In the genomic region with DNA sequence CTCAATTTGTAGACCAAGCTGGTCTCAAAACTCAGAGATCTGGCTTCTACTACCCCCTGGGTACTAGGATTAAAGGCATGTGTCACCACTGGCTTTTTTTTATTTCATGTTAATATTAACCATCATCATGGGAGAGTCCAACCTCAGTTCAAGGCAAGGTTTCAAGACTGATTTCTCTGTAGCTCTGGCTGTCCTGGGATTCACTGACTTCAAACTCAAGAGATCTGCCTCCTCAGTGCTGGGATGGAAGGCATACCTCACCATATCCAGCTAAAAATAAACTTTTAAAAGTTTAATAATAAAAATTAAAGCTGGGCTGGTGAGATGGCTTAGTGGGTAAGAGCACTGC, we compare ENCODE assay signal across 29 mouse cellular contexts. TPM values are rescaled to one million over a fixed set of nuclear protein-coding genes. Genes with fewer than 3 reads are reported as not detected.
DNase-seq lines count a peak whose midpoint lies in the region; ATAC-seq and TF ChIP-seq lines count a peak whose summit lies in the region.
"Had no signal": no experiment of that assay in that cellular context is flagged by ENCODE, and none has a peak within 500 bp of the region (broad histone marks: within the 10 kb centered on the region; RNA-seq: fewer than 3 reads in every experiment).

No protein-coding gene starts in this region.

- 0 out of 2 replicates have a peak, but pooled peaks have one; percentile 13 for ATAC-seq in common myeloid progenitor, adult 5-6 weeks (replicated peaks; ENCODE audit: low read depth, poor library complexity, severe bottlenecking)
- peak; percentile 14; the same call in 1 of the 2 replicates for ATAC-seq in megakaryocyte progenitor cell, adult 5-6 weeks (replicated peaks; ENCODE audit: poor library complexity)
- no peak for ATAC-seq in midbrain, embryonic 16.5 days
- ATAC-seq: forebrain, embryonic 14.5 days had no signal

- no peak for TF ChIP-seq POLR2A in kidney, adult 2 months (IDR thresholded peaks at IDR 0.05; ENCODE audit: low read depth, low read length)
- no peak for TF ChIP-seq POLR2A in CH12.LX (IDR thresholded peaks at IDR 0.05; ENCODE audit: low read depth, low read length)

- no peak overlapping the region for H3K27ac ChIP-seq in kidney, adult 2 months (ENCODE audit: insufficient read depth, low read depth, low read length)
- no peak overlapping the region for H3K27ac ChIP-seq in CH12.LX (ENCODE audit: insufficient read depth, low read depth)
- no peak overlapping the region for H3K27ac ChIP-seq in midbrain, embryonic 16.5 days (ENCODE audit: low read length)
- H3K27ac ChIP-seq: embryonic facial prominence, embryonic 10.5 days; embryonic facial prominence, embryonic 15.5 days; hindbrain, embryonic 13.5 days; kidney, postnatal 0 days; limb, embryonic 15.5 days; neural tube, embryonic 15.5 days had no signal

- H3K27me3 ChIP-seq in kidney, adult 2 months (replicated peaks; ENCODE audit: control insufficient read depth, insufficient read depth, low read length): no peaks in the 10 kb centered on the region
- H3K27me3 ChIP-seq in CH12.LX (replicated peaks): no peaks in the 10 kb centered on the region
- H3K27me3 ChIP-seq in midbrain, embryonic 16.5 days (ENCODE audit: control insufficient read depth, insufficient read depth, low read depth, low read length): no peaks in the 10 kb centered on the region
- H3K27me3 ChIP-seq: embryonic facial prominence, embryonic 15.5 days; hindbrain, embryonic 13.5 days; limb, embryonic 15.5 days; neural tube, embryonic 15.5 days had no signal

- intact Hi-C loops in heart, postnatal 10 days (cut with DNase I): no loop called here

- no peak overlapping the region for H3K9ac ChIP-seq in CH12.LX (ENCODE audit: insufficient read depth, low read depth)
- H3K9ac ChIP-seq in midbrain, embryonic 16.5 days (ENCODE audit: low read depth, low read length): no peak overlapping the region
- H3K9ac ChIP-seq: embryonic facial prominence, embryonic 15.5 days; hindbrain, embryonic 13.5 days; limb, embryonic 15.5 days; neural tube, embryonic 15.5 days had no signal

- H3K79me2 ChIP-seq in CH12.LX (replicated peaks; ENCODE audit: control insufficient read depth, extremely low read depth, insufficient read depth, poor library complexity, severe bottlenecking): peaks cover 5% of the 10 kb centered on the region; the same call in 1 of the 2 replicates

- no peak for TF ChIP-seq CTCF in kidney, adult 2 months (conservative IDR thresholded peaks at IDR 0.05; ENCODE audit: insufficient read depth, insufficient read length, low read depth, low read length)
- no peak for TF ChIP-seq CTCF in CH12.LX (conservative IDR thresholded peaks at IDR 0.05 in 1 of 2, IDR thresholded peaks at IDR 0.05 in 1 of 2; ENCODE audit: low read depth in 2 of 2, low read length in 2 of 2)

- no peak for TF ChIP-seq RAD21 in CH12.LX (IDR thresholded peaks at IDR 0.05; ENCODE audit: low read depth, low read length)

- no peak for TF ChIP-seq EP300 in CH12.LX (IDR thresholded peaks at IDR 0.05; ENCODE audit: low read length)

- H3K36me3 ChIP-seq in kidney, adult 2 months (ENCODE audit: control insufficient read depth, insufficient read depth, low read length): peaks cover 11% of the 10 kb centered on the region
- peaks cover 31 to 52% of the 10 kb centered on the region in 2 experiments for H3K36me3 ChIP-seq in CH12.LX (replicated peaks in 1 of 2; ENCODE audit: control insufficient read depth in 1 of 2, insufficient read depth in 1 of 2, low read length in 1 of 2)
- H3K36me3 ChIP-seq in midbrain, embryonic 16.5 days (ENCODE audit: control insufficient read depth, insufficient read depth, low read length): peaks cover 34% of the 10 kb centered on the region

- H3K9me3 ChIP-seq in CH12.LX (replicated peaks; ENCODE audit: low read length): no peaks in the 10 kb centered on the region
- H3K9me3 ChIP-seq in midbrain, embryonic 16.5 days (replicated peaks; ENCODE audit: control insufficient read depth, low read length, poor library complexity, severe bottlenecking): no peaks in the 10 kb centered on the region
- H3K9me3 ChIP-seq: embryonic facial prominence, embryonic 10.5 days; embryonic facial prominence, embryonic 15.5 days; hindbrain, embryonic 13.5 days; limb, embryonic 15.5 days; neural tube, embryonic 15.5 days had no signal

- in situ Hi-C loops in CH12.LX (cut with MboI; ENCODE audit: low pct_ligation_motif_present, low pct_unique_long_range_greater_than_20kb, low sequenced_read_pairs): no loop called here

- H3K4me2 ChIP-seq in CH12.LX (ENCODE audit: insufficient read depth, low read depth, poor library complexity, severe bottlenecking): no peak overlapping the region
- no peak overlapping the region for H3K4me2 ChIP-seq in midbrain, embryonic 16.5 days (ENCODE audit: low read length)
- H3K4me2 ChIP-seq: embryonic facial prominence, embryonic 15.5 days; heart, embryonic 11.5 days; hindbrain, embryonic 13.5 days; limb, embryonic 15.5 days; neural tube, embryonic 15.5 days had no signal

- H3K4me1 ChIP-seq in kidney, adult 2 months (ENCODE audit: control insufficient read depth, insufficient read depth, low read length): peaks cover 3% of the 10 kb centered on the region; the same call in 1 of the 2 replicates
- peaks cover 0 to 10% of the 10 kb centered on the region in 2 experiments; a peak in 1 of 4 replicates for H3K4me1 ChIP-seq in CH12.LX (ENCODE audit: control insufficient read depth in 1 of 2, insufficient read depth in 2 of 2)
- H3K4me1 ChIP-seq in midbrain, embryonic 16.5 days (ENCODE audit: control insufficient read depth, insufficient read depth, low read length): no peaks in the 10 kb centered on the region
- H3K4me1 ChIP-seq: embryonic facial prominence, embryonic 10.5 days; embryonic facial prominence, embryonic 15.5 days; hindbrain, embryonic 13.5 days; limb, embryonic 15.5 days; neural tube, embryonic 15.5 days had no signal

- no peak overlapping the region for H3K4me3 ChIP-seq in kidney, adult 2 months (ENCODE audit: insufficient read depth, low read depth, low read length)
- H3K4me3 ChIP-seq in CH12.LX (replicated peaks in 1 of 3; ENCODE audit: low read depth in 2 of 3, low read length in 2 of 3, poor library complexity in 1 of 3): no peak overlapping the region
- H3K4me3 ChIP-seq in midbrain, embryonic 16.5 days (ENCODE audit: low read depth, low read length): no peak overlapping the region
- H3K4me3 ChIP-seq: embryonic facial prominence, embryonic 10.5 days; embryonic facial prominence, embryonic 15.5 days; hindbrain, embryonic 13.5 days; limb, embryonic 15.5 days; neural tube, embryonic 15.5 days had no signal

- dilution Hi-C loops in CH12.LX (cut with MboI; ENCODE audit: extremely low pct_ligation_motif_present, extremely low pct_unique_long_range_greater_than_20kb, low sequenced_read_pairs): no loop called here

- DNase-seq in kidney, adult 2 months: peak; percentile 25
- DNase-seq in kidney, postnatal 25 days: no peak
- DNase-seq in CH12.LX (ENCODE audit: extremely low read depth): no peak
- no peak for DNase-seq in heart, postnatal 10 days
- DNase-seq: adrenal gland, adult 8-10 months; cerebellum, adult 2 months; cerebellum, postnatal 14 days; gastrocnemius, postnatal 25 days; heart, adult 18-20 months; heart, postnatal 4 days; kidney, adult 18-20 months; layer of hippocampus, postnatal 36 days; left cerebral cortex, postnatal 4 days; midbrain, embryonic 14.5 days; right cerebral cortex, adult 18-20 months; spleen, adult 18-20 months; thymus, adult 2 months; thymus, postnatal 36 days had no signal

RNA-seq across cellular contexts. Expression of a gene that starts 11.6 kb away (rescaled TPM):
- polyA plus RNA-seq in kidney, adult 2 months (2012; rRNA removed): 46.2 and 90.1 TPM in 2 replicates
- total RNA-seq in CH12.LX (2012; rRNA removed) (479 and 709 TPM in 2 replicates), CH12.LX (2014; rRNA removed) (667 and 810 TPM in 2 replicates)
- polyA plus RNA-seq in CH12.LX (2012; ENCODE audit: insufficient read length, low read depth): 728 and 915 TPM in 2 replicates
- total RNA-seq in common myeloid progenitor, adult 5-6 weeks (2017): 548 and 584 TPM in 2 replicates
- 379 and 404 TPM in 2 replicates for total RNA-seq in megakaryocyte progenitor cell, adult 5-6 weeks (2015)
- total RNA-seq in megakaryocyte progenitor cell, adult 5-6 weeks (2017): 524 and 562 TPM in 2 replicates
- total RNA-seq in heart, postnatal 10 days (2021): 100 to 1,000 TPM; 123 to 130 TPM
- polyA plus RNA-seq in midbrain, embryonic 16.5 days (2015; fragmentation: Nextera tagmentation; extraction: Ambion mirVana): 224 and 238 TPM in 2 replicates

RNA-seq across cellular contexts. Expression of a gene that starts 11.7 kb away (rescaled TPM):
- polyA plus RNA-seq in kidney, adult 2 months (2012; rRNA removed): 66.8 and 99.8 TPM in 2 replicates
- 363 and 594 TPM in 2 replicates for total RNA-seq in CH12.LX (2012; rRNA removed)
- 764 and 924 TPM in 2 replicates for total RNA-seq in CH12.LX (2014; rRNA removed)
- polyA plus RNA-seq in CH12.LX (2012; ENCODE audit: insufficient read length, low read depth): 920 and 1,101 TPM in 2 replicates
- 519 and 524 TPM in 2 replicates for total RNA-seq in common myeloid progenitor, adult 5-6 weeks (2017)
- total RNA-seq in megakaryocyte progenitor cell, adult 5-6 weeks (2015): 326 and 327 TPM in 2 replicates
- 523 and 628 TPM in 2 replicates for total RNA-seq in megakaryocyte progenitor cell, adult 5-6 weeks (2017)
- total RNA-seq in heart, postnatal 10 days (2021): 100 to 1,000 TPM; 352 to 382 TPM
- polyA plus RNA-seq in midbrain, embryonic 16.5 days (2015; fragmentation: Nextera tagmentation; extraction: Ambion mirVana): 255 and 276 TPM in 2 replicates

RNA-seq across cellular contexts. Expression of a gene that starts 23.8 kb away (rescaled TPM):
- 16.2 and 20.7 TPM in 2 replicates for polyA plus RNA-seq in kidney, adult 2 months (2012; rRNA removed)
- total RNA-seq in CH12.LX (2012; rRNA removed) (3.0 and 7.0 TPM in 2 replicates), CH12.LX (2014; rRNA removed) (14.4 and 15.5 TPM in 2 replicates)
- 6.2 and 7.0 TPM in 2 replicates for polyA plus RNA-seq in CH12.LX (2012; ENCODE audit: insufficient read length, low read depth)
- 15.6 and 23.1 TPM in 2 replicates for total RNA-seq in common myeloid progenitor, adult 5-6 weeks (2017)
- 20.7 TPM in 2 replicates for total RNA-seq in megakaryocyte progenitor cell, adult 5-6 weeks (2015)
- 15.2 and 17.0 TPM in 2 replicates for total RNA-seq in megakaryocyte progenitor cell, adult 5-6 weeks (2017)
- total RNA-seq in heart, postnatal 10 days (2021): 10 to 100 TPM; 34.8 to 38.7 TPM
- polyA plus RNA-seq in midbrain, embryonic 16.5 days (2015; fragmentation: Nextera tagmentation; extraction: Ambion mirVana): 29.9 and 34.4 TPM in 2 replicates

RNA-seq across cellular contexts. Expression of a gene that starts 49.1 kb away (rescaled TPM):
- polyA plus RNA-seq in kidney, adult 2 months (2012; rRNA removed): 24.3 and 33.6 TPM in 2 replicates
- total RNA-seq in CH12.LX (2012; rRNA removed) (109 and 120 TPM in 2 replicates), CH12.LX (2014; rRNA removed) (186 and 246 TPM in 2 replicates)
- polyA plus RNA-seq in CH12.LX (2012; ENCODE audit: insufficient read length, low read depth): 133 and 162 TPM in 2 replicates
- 307 and 355 TPM in 2 replicates for total RNA-seq in common myeloid progenitor, adult 5-6 weeks (2017)
- 265 and 295 TPM in 2 replicates for total RNA-seq in megakaryocyte progenitor cell, adult 5-6 weeks (2015)
- total RNA-seq in megakaryocyte progenitor cell, adult 5-6 weeks (2017): 242 and 294 TPM in 2 replicates
- 100 to 1,000 TPM; 115 to 139 TPM for total RNA-seq in heart, postnatal 10 days (2021)
- polyA plus RNA-seq in midbrain, embryonic 16.5 days (2015; fragmentation: Nextera tagmentation; extraction: Ambion mirVana): 297 and 327 TPM in 2 replicates

RNA-seq across cellular contexts. Expression of a gene that starts 54.7 kb away (rescaled TPM):
- polyA plus RNA-seq in kidney, adult 2 months (2012; rRNA removed): 10.3 and 16.0 TPM in 2 replicates
- total RNA-seq in CH12.LX (2012; rRNA removed) (12.3 and 16.7 TPM in 2 replicates), CH12.LX (2014; rRNA removed) (49.5 and 62.4 TPM in 2 replicates)
- polyA plus RNA-seq in CH12.LX (2012; ENCODE audit: insufficient read length, low read depth): 34.1 and 43.2 TPM in 2 replicates
- total RNA-seq in common myeloid progenitor, adult 5-6 weeks (2017): 45.9 and 62.2 TPM in 2 replicates
- 50.1 and 52.7 TPM in 2 replicates for total RNA-seq in megakaryocyte progenitor cell, adult 5-6 weeks (2015)
- total RNA-seq in megakaryocyte progenitor cell, adult 5-6 weeks (2017): 35.1 and 37.7 TPM in 2 replicates
- 10 to 100 TPM; 43.2 to 46.2 TPM for total RNA-seq in heart, postnatal 10 days (2021)
- 171 and 194 TPM in 2 replicates for polyA plus RNA-seq in midbrain, embryonic 16.5 days (2015; fragmentation: Nextera tagmentation; extraction: Ambion mirVana)
